Mouse (Mus musculus) kidney, adult 9 months (tissue): ENCODE measurements around the gene Usp3.

Experiments
- DNase-seq: peaks from one replicate; pipeline ENCODE4 v3.0.0; 2022

Usp3 gene

DNA sequence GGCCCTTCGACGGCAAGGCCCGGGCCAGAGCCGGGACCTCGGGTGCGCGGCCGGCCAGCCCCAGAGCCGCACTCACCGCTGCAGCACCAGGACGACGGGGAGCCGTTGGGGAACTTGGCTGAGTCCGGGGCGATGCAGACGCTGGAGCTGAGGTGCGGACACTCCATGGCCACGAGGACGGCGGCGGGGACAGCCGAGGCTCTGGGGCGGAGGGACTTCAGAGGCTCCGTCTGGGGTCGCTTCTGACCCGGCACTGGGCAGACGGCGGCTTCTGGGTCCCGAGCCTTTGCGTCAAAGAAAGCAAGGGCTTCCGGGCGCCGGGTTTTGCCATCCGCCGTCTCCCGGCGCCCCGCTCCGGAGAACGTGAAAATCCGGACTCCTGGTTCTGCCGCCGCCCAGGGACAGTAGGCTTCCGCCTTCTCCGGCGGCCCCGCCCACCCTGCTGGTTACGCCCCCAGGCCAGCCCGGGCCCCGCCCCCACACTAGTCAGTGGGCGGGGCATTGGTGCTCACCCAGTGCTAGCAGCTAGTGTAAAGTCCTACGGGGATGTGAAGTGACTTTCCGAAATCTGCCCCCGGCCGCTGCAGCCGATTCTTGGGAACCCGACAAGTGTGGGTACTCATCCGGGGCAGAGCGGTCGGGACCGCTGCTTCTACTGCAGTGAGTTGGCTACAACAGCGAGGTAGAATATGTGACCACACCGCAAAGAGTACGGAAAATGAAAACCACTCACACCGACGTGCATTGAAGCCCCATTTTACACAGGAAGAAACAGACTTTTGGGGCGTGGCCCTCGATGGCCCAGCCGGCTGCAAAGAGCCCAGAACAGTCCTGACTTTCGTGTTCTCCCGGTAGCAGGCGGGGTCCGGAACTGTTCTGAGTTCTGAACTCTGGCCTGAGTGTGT lies at the start of gene Usp3:
Gene Usp3 (minus strand): TSS at position 435 of the 905 bp plus-strand sequence.
- DNase-seq = peak; percentile 98

DNA sequence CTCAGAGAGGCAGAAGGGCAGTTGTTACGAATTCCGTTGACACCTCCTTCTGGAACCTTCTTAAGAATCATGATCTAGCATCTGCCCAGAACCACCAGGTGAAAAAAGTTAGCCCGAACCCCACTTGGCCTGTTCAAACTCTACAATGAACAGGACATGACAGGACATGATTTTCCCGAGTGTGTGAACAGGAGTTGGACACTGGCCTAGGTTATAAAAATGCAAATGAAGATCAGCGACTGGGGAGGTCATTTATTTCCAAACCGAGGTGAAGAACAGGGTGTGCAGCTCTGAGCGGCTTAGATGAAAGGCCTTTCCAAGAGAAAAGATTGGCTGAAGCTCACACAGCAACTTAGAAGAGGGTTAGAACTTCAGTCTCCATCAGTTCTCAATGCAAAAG lies 47.5 kb upstream of the Usp3 start:
- DNase-seq = peak; percentile 63

DNA sequence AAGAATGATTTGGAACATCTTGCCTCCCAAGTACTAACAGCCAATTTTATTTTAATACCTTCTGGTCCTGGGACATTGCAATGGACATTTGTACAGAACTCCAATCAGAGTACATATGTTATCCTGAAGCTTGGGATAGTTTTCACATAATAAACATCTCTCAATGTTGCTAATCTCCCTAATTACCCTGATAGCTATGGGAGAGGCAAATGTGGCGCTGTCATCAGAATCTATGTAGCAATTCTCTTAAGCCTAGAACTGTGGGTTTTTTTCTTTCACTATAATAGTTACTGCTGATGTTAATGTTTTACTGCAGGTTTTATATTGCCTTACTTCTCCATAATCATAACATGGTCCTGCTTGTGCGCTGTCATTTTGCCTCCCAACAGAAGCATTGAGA lies 46.7 kb upstream of the Usp3 start:
- no peak for DNase-seq

DNA sequence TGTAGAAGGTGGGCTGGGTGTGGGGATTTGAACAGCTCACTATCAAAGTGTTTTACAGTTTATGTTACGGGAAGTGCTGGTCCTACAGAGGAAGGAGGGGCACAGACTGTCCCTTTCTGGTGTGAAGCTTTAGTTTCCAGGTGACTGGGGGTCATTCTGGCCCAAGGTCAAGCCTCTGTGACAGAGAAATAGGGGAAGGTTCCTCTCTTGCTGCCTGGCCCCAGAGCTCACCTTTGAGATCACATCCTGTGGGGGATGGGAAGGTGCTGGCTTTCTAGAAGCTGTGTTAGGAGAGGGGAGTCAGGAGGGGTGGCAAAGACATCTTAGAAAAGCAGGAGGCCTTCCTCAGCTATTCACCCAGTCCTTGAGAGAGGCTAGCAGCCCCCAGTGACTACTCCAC lies 39.5 kb upstream of the Usp3 start:
- no peak for DNase-seq

DNA sequence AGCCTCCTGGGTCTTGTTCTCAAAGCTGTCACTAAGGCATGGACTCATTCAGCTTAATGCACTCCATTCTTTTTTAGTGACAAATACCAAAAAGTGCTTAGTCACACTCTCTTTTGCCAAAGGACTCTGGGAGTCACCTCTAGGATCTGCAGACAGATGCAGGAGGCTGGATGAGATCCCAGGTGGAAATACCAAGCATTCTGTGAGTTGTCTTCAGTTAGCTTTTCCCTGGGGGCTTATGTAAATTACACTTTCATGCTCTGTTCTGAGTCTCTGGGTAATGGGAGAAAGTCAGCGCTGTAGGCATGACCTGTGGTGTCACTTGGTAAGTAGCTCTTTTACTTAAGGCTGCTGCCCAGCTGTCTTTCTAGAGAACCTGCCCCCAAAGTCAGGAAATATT lies 38.0 kb upstream of the Usp3 start:
- DNase-seq = no peak

DNA sequence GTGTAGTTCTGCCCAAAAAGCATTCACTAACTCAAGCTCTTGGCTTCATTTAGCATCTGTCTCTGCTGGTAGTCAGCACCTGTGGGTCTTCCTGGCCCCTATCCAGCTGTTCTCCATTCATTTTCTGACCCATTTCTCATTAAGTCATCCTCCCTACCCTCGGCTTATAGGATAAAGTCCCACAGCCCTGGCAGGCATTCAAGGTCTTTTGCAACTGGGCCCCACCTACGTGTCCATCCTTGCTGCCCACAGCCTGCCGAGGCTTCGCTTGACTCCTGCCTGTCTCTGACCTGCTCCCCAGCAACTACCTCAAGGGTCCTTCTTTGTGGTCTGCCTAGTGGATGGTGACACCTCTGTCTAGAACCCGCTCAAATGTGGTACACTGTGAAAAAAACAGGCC lies 33.7 kb upstream of the Usp3 start:
- peak; percentile 50 for DNase-seq

DNA sequence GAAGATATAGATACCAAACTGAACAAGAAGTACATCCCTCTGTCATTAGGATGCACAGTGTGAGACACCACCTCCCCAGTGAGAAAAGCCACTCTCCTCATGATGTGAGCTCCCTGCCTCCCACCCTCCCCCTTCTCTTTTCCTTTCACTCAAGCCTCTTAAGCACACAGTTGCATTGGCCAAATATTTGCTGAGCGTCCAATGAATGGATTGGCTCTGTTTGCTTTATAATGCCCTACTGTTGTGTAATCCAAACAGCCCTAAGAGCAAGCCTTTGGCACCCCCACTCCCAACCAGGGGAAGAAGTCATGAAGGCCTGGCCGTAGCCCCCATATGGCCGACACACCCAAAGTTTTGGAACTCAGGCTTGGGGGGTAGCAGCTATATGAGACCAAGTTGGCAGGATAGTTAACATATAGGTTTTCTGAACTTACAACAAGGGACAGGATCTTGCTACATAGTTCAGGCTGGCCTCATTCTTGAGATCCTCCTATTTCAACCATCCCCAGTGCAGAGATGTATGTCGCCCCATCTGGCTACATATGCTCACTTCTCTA lies 33.1 kb upstream of the Usp3 start:
- DNase-seq = no peak

DNA sequence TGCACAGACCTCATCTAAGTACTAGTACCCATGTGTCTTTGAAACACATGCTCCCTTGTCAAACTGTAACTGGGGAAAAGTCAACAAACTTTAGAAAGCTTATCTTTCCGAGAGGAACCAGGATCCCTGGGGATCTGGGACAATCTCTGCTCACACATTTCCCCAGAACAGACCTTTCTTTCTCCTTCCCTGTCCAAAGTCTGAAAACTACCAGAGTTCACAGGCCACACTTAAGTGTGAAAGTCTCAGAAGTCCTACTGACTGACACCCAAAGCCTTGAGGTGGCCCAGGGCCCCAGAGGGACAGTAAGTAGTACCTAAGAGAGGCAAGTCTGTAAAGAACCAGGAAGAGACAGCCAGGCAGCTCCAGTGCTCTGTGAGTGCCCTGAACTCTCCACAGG lies 31.9 kb upstream of the Usp3 start:
- no peak for DNase-seq

DNA sequence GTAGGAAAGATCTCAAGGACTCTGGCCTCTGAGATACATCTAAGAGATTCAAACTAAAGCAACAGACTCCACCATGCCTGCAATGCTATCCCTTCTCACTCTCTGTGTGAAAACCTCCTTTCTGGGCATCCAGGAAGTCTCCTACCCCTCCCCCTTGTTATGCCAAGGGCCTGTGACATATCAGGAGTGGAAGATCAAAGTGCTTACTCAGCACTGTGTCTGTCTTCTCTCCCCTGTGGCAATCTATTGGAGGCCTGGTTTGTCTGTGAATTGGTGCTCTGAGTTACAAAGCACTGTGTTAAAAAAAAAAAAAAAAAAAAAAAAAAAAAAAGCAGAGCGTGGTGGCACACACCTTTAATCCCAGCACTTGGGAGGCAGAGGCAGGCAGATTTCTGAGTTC lies 30.7 kb upstream of the Usp3 start:
- no peak for DNase-seq

DNA sequence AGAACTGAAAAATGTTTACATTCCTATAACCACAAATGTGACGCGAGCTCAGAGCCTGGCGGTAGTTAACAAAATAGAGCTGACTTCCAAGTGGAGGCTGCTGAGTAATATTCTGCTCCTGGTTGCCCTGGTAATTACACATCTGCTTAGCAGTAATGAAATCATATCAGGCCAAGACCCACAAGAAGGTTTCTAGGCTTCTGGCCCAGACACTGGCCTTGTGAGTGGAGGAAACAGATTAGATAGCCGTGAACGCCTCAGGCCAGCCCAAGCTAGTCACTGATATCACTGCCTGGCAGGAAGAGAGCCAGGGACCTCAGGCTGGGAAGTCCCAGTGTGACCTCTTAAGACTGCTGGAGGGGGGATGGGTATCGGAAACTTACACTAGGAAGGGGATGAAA lies 27.6 kb upstream of the Usp3 start:
- DNase-seq = peak; percentile 67

DNA sequence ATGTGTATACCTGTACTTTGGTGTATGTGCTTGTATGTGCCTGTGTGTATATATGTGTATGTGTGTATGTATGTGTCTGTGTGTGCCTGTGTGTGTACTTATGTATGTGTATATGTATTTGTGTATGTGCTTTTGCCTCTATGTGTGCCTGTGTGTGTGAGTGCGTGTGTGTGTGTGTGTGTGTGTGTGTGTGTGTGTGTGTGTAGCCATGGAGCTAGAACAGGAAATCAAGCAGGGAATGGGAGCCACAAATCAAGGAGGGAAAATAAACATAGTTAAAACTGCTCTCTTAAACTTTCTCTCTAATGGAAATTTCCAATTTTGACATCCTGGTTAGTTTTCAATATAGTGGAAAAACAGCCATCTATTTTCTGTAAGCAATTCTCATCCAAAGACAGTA lies 27.1 kb upstream of the Usp3 start:
- DNase-seq = no peak

DNA sequence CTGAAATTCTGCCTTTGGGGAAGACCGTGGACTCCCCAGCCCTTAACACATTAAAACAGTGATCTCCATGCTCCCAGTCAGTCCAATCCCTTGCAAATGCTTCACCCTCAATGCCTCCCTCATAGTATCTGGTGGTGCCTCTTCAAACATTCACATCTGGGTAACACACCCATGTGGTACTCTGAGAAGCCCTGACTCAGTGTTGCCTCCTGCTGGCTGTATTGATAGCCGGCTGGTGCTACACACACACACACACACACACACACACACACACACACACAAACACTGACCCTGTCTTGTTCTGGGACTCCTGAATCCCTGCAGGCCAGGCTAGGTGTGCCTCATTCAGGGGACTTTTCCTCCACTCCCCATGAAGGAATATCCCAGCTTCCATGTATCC lies 24.9 kb upstream of the Usp3 start:
- DNase-seq = no peak

DNA sequence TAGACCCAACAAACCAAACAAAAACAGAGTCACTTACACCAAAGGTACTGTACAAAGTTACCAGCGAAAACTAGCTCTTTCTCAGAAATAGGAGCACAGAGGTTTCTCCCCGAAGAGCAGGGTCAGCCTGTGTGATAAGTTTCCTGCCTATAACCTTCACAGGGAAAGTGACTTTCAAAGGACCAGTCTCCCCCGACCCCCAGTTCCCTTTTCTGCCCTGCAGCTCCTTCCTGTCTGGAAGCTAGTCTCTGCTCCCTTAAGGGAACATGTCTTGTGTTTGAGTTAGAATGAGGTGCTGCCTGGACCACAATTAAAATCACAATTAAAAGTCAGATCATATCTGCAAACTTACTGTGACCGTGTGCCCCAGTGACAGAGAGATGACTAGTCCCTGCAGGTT lies 23.9 kb upstream of the Usp3 start:
- no peak for DNase-seq

DNA sequence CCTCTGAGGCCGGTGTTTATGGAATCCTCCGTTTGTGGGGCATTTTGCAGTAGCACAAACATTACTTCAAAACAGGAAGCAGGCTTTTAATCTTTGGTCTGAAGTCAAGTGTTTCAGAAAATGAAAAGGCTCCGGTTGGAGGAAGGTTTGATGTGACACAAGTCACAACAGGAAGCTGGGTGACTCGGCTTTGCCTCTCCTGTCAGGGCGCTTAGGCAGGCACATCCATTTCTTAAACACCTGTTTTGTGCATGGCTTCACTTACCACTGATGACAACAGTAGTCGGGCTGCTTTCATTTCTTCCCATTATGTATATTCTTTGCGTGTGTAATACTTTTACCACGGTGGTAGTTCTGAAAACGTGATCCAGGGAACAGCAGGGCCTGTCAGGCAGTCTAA lies 22.2 kb upstream of the Usp3 start:
- DNase-seq = no peak

DNA sequence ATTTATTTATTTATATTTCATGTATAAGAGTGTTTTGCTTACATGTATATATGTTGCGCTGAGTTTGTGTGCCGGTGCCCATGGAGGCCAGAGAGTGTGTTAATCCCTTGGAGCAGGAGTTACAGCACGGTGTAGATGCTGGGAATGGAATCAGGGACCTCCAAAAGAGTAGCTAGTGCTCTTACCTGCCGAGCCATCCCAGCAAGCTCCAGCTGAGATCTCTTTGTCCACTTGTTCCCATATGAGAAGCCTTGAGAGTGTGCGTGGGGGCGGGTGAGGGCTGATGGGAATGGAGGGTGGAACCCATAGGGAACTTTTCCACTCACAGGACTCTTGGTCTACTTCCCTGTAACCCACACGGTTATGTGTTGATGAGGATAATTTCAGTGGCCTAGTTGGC lies 21.6 kb upstream of the Usp3 start:
- DNase-seq = no peak

DNA sequence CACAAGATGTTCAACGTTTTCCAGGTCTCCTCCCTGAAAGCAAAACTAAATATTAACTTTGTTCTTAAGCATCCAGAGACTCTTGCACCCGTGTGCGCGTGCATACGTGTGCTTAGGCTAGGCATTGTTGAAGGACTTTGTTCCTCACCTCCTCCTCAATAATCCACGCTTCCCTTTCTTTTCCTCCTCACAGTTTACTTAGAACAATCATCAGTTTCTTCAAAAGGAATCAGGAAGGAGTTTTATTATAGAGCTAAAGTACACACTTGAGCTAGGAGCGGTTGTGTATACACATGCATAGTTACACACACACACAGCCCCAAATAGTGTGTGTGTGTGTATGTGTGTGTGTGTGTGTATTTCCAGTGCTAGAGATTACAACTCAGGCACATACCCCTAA lies 20.7 kb upstream of the Usp3 start:
- DNase-seq = no peak

DNA sequence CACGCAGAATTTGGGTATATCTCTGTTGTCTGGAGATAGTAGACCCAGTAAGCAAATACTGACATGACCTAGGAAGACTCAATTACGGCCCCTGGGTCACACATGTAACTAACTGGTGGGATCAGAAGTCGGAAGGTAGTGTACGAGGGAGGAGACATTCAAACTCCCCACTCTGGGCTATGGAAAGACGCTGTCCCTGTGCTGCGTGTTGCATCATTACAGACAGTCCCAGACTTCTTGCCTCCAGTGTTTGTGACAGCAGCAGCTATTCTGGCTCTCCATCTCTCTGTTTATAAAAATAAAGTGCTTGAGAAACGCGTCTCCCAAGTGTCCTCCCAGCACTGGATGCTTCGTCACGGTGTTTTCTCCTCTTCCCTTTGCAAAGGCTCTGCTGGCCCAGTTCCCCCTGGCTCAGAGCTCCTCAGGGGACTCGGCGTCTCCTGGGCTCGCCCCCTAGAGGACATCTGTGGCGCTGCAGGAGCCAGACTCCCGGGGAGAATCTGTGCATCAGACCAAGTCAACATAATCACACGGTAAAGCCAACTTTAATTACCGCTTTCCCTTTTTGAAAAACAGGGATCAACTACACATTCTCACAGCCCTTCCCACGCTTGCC lies 18.6 kb upstream of the Usp3 start:
- peak; percentile 87 for DNase-seq

DNA sequence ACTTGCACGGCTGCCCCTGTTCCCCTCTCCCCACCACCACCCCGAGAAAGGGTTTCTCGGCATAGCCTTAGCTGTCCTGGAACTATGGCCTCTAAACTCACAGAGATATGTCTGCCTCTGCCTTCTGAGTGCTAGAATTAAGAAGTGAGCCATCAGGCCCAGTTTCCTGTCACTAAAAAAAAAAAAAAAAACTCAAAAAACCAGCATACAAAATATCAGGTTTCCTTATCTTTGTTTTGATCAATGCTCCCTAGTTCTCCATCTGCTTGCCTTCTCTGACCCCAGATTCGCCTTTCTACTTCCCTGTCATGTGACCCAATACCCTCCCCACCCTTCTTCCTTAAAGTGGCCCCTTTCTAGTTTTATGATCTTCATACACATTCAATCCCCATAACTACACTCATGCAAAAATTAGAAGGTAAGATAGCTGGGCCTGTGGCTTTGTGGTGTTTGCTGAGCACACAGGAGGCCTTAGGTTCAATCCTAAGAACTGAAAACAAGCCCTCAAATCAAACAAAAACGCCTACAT lies 15.9 kb upstream of the Usp3 start:
- DNase-seq = no peak

DNA sequence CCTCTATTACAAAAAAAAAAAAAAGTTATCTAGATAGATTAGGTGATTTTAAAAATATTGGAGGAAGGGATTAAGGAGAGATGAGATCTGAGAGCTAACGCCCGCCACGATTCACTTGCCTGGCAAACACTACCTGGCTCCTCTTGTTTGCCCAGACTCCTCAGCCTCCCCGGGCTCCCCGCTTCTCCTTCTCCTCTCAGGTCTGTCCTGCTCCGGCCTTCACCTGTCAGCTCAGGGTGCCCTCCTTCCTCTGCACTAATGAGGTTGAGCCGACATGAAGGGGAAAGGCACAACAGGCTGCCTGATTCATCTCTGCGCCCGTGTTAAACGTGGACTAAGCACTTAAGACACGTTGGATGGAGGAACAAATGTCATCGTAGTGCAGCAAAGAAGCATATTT lies 13.9 kb upstream of the Usp3 start:
- DNase-seq = no peak

DNA sequence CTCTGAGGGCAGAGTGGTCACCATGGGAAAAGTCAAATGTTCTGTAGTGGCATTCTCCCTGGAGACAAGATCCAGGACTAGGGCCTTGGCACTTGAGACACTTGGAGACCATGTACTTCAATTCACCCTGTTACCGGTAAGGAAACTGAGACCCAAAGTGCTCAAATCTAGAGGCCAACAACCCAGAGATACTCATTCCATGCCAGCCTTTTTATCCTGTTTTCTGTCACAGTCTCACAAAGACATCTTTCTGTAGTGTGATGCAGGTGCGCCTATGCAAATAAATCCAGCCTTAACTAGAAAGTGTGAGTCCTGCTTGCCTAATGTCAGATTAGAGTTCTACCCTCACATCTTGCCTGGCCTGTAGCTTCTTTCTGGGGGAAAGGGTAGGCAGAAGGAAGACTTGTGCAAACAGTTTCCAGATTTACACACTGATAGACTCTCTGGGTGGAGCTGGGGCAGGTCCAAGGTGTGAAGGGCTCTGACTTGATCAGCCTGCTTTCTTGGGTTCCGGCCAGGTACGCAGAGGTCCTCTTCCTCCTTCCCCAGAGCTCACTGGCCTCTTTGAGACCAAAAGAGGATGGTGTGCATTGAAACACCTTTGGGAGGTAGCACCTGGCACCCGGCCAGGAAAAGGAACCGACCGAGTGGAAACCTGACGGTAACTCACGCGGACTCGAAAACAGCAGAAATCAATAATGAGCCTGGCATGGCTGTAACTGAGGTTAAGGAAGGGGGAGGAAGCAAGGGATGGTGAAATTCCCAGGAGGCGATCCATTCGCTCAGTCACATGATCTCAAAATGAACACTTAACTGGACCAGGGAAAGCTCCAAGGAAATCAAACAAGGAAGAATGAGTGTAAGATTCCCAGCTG lies 13.2 kb upstream of the Usp3 start:
- DNase-seq = peak; percentile 74

DNA sequence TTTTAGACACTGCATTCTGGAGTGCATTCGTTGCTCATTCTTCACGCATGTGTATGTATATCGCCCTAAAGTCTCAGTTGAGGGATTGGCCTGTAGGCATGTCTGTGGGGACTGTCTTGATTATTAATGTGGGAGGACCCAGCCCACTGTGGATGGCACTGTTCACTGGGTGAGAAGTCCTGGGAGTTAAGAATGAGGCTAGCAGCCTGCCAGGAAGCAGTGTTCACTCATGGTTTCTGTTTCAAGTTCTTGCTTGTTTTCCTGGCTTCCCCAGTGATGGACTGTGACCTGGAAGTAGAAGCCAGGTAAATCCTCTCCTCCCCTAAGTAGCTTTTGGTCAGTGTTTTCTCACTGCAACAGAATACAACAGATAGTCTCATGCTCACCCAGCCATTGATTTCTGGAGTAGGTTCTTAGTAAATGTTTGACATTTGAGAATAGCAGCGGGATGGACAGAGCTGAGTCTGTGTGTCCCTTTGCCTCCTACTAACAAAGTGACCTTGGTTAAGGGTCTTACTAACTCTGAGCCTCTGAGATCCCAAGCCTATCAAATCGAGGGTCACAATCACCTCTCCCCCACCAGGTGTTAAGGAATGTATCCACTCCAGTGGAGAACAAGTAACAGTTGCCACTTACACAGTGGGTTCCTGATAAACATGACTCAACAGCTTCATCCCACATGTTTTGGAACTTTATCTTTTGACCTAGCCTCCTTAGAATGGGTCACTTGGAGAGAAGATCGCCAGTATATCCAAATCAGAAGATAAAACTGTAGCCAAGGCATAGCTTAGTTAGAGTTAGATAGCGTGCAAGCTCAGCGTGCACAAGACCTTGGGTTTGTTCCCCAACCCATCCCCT lies 11.6 kb upstream of the Usp3 start:
- DNase-seq = peak; percentile 71

DNA sequence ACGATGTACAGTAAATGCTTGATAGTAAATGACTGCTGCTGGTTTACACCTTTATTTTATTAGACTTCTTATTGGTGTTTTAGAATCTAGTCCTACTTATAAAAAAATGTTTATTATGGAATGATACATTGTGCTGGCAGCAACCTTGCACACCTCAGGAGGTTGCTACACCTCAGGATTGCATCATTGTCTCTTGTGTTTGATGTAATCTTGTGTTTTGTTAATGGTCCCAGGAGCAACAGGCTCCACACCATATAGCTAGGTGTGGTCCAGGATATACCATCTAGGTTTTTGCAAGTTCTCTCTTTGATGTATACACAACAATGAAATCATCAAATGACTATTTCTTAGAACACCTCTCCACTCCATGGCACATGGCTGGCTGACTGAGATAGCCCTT lies 11.0 kb upstream of the Usp3 start:
- DNase-seq = no peak
